Mouse (Mus musculus) CH12.LX (cell line): ENCODE data around the gene Ythdf2. TPM values are rescaled to one million over a fixed set of nuclear protein-coding genes. Genes with fewer than 3 reads are reported as not detected.

Experiments used
- DNase-seq: peaks from one replicate; pipeline ENCODE4 v3.0.0-alpha.2; 2013; ENCODE audit errors: extremely low read depth
- H3K27ac ChIP-seq: 2 replicates; pipeline ENCODE4 v1.5.1; 2012; ENCODE audit warnings: low read depth, mild to moderate bottlenecking, control low read depth, moderate library complexity; ENCODE audit not compliant: insufficient read depth
- H3K27me3 ChIP-seq: replicated peaks from 2 replicates; pipeline ENCODE3; 2012; ENCODE audit warnings: inconsistent platforms
- H3K36me3 ChIP-seq, 2 experiments: replicated peaks in 1 of 2; 2 replicates each; pipeline versions ENCODE3 to v1.6.1; 2012; ENCODE audit warnings: inconsistent platforms in 1 of 2, low read length in 1 of 2, mild to moderate bottlenecking in 1 of 2, mixed read lengths in 1 of 2, moderate library complexity in 1 of 2; ENCODE audit not compliant: control insufficient read depth in 1 of 2, insufficient read depth in 1 of 2
- H3K4me1 ChIP-seq, 2 experiments: 2 replicates each; pipeline ENCODE4 v1.6.1; 2012; ENCODE audit warnings: inconsistent platforms in 1 of 2, moderate library complexity in 1 of 2; ENCODE audit not compliant: insufficient read depth in 2 of 2, control insufficient read depth in 1 of 2
- H3K4me2 ChIP-seq: 2 replicates; pipeline ENCODE4 v1.6.1; 2012; ENCODE audit warnings: low read depth, mild to moderate bottlenecking, control low read depth; ENCODE audit not compliant: poor library complexity, insufficient read depth, severe bottlenecking
- H3K4me3 ChIP-seq, 3 experiments: fragments of 150-350 bp in 1 of 3; sonication (generic) in 1 of 3; replicated peaks in 1 of 3; 2 replicates each; pipeline versions ENCODE3 to v1.5.1; 2011 to 2012; ENCODE audit warnings: low read depth in 2 of 3, low read length in 2 of 3, mild to moderate bottlenecking in 2 of 3, moderate library complexity in 2 of 3, control low read depth in 1 of 3, improper control_type of control experiment in 1 of 3, inconsistent platforms in 1 of 3, mixed read lengths in 1 of 3; ENCODE audit not compliant: poor library complexity in 1 of 3
- H3K79me2 ChIP-seq: replicated peaks from 2 replicates; pipeline ENCODE4 v1.6.1; 2012; ENCODE audit warnings: mild to moderate bottlenecking, moderate library complexity; ENCODE audit not compliant: control insufficient read depth, poor library complexity, insufficient read depth, severe bottlenecking; ENCODE audit errors: extremely low read depth
- H3K9ac ChIP-seq: 2 replicates; pipeline ENCODE4 v1.6.1; 2012; ENCODE audit warnings: low read depth, mild to moderate bottlenecking, control low read depth, moderate library complexity; ENCODE audit not compliant: insufficient read depth
- H3K9me3 ChIP-seq: replicated peaks from 2 replicates; pipeline ENCODE3; 2012; ENCODE audit warnings: low read length, inconsistent platforms, mixed read lengths
- CHD2 ChIP-seq: IDR thresholded peaks from 2 replicates; pipeline ENCODE4 v1.6.1; 2011; ENCODE audit warnings: low read length, improper control_type of control experiment
- CTCF ChIP-seq, 2 experiments: IDR thresholded peaks in 1 of 2; conservative IDR thresholded peaks in 1 of 2; 2 replicates each; pipeline ENCODE4 v1.5.1; 2011 to 2012; ENCODE audit warnings: low read depth in 2 of 2, low read length in 2 of 2, improper control_type of control experiment in 1 of 2, inconsistent platforms in 1 of 2, mild to moderate bottlenecking in 1 of 2, moderate library complexity in 1 of 2
- E2F4 ChIP-seq: IDR thresholded peaks from 2 replicates; pipeline ENCODE4 v1.6.1; 2011; ENCODE audit warnings: low read depth, low read length, improper control_type of control experiment; ENCODE audit not compliant: insufficient replicate concordance
- ETS1 ChIP-seq: conservative IDR thresholded peaks from 2 replicates; pipeline ENCODE4 v1.6.1; 2012; ENCODE audit warnings: low read depth, mild to moderate bottlenecking, inconsistent platforms, low read length, improper control_type of control experiment, moderate library complexity
- KAT2A ChIP-seq: IDR thresholded peaks from 2 replicates; pipeline ENCODE4 v1.6.1; 2012; ENCODE audit warnings: low read length, improper control_type of control experiment, inconsistent platforms; ENCODE audit not compliant: insufficient replicate concordance
- MAX ChIP-seq: IDR thresholded peaks from 2 replicates; pipeline ENCODE4 v1.6.1; 2011; ENCODE audit warnings: low read length, improper control_type of control experiment
- MEF2A ChIP-seq: IDR thresholded peaks from 2 replicates; pipeline ENCODE4 v1.6.1; 2014; ENCODE audit warnings: low read depth, mild to moderate bottlenecking, inconsistent platforms, low read length, improper control_type of control experiment, borderline replicate concordance
- MXI1 ChIP-seq: IDR thresholded peaks from 2 replicates; pipeline ENCODE4 v1.6.1; 2011; ENCODE audit warnings: mild to moderate bottlenecking, low read depth, low read length, improper control_type of control experiment
- PAX5 ChIP-seq: IDR thresholded peaks from 2 replicates; pipeline ENCODE4 v1.6.1; 2012; ENCODE audit warnings: low read length, inconsistent platforms, mixed read lengths
- POLR2AphosphoS2 ChIP-seq: IDR thresholded peaks from 2 replicates; pipeline ENCODE4 v1.6.1; 2011; ENCODE audit warnings: low read depth, low read length, improper control_type of control experiment
- RAD21 ChIP-seq: IDR thresholded peaks from 2 replicates; pipeline ENCODE4 v1.6.1; 2011; ENCODE audit warnings: low read depth, mild to moderate bottlenecking, low read length, improper control_type of control experiment, moderate library complexity
- SMC3 ChIP-seq: IDR thresholded peaks from 2 replicates; pipeline ENCODE4 v1.6.1; 2011; ENCODE audit warnings: low read depth, low read length, improper control_type of control experiment
- TCF12 ChIP-seq: IDR thresholded peaks from 2 replicates; pipeline ENCODE4 v1.6.1; 2014; ENCODE audit warnings: low read depth, mild to moderate bottlenecking, inconsistent platforms, low read length, improper control_type of control experiment
- USF1 ChIP-seq: IDR thresholded peaks from 2 replicates; pipeline ENCODE4 v1.6.1; 2014; ENCODE audit warnings: low read depth, mild to moderate bottlenecking, inconsistent platforms, low read length, improper control_type of control experiment
- ZKSCAN1 ChIP-seq: IDR thresholded peaks from 2 replicates; pipeline ENCODE4 v1.6.1; 2012; ENCODE audit warnings: low read depth, inconsistent platforms, low read length, improper control_type of control experiment, borderline replicate concordance
- ZNF384 ChIP-seq: IDR thresholded peaks from 2 replicates; pipeline ENCODE4 v1.6.1; 2012; ENCODE audit warnings: low read depth, low read length, improper control_type of control experiment, inconsistent platforms
- dilution Hi-C: fragments of 300-500 bp; cut with MboI; formaldehyde crosslinking; loops from 2 replicates; pipeline ENCODE4 v1.14.3; 2020; ENCODE audit warnings: low sequenced_read_pairs; ENCODE audit not compliant: extremely low pct_unique_long_range_greater_than_20kb, extremely low pct_ligation_motif_present
- in situ Hi-C: fragments of 300-500 bp; cut with MboI; formaldehyde crosslinking; loops from 3 replicates; pipeline ENCODE4 v1.14.3; 2019; ENCODE audit warnings: low sequenced_read_pairs, low pct_ligation_motif_present, low pct_unique_long_range_greater_than_20kb, mixed read lengths
- polyA plus RNA-seq: library from polyadenylated mRNA; unstranded; fragments of >175 nt; gene quantifications from 2 replicates; pipeline ENCODE4 v1.2.1, GENCODE M21; 2012; ENCODE audit warnings: low read depth; ENCODE audit not compliant: insufficient read length
- total RNA-seq, 2 experiments: library from RNA; depleted of rRNA; stranded (reverse); fragments of 300-350 nt in 1 of 2; fragments of >200 nt in 1 of 2; gene quantifications; 2 replicates each; pipeline ENCODE4 v1.2.3; 2012 to 2014

The Ythdf2 gene
- total and polyA plus RNA-seq, 3 experiments, result 51.6 to 78.3 (median 56.5) TPM

DNA sequence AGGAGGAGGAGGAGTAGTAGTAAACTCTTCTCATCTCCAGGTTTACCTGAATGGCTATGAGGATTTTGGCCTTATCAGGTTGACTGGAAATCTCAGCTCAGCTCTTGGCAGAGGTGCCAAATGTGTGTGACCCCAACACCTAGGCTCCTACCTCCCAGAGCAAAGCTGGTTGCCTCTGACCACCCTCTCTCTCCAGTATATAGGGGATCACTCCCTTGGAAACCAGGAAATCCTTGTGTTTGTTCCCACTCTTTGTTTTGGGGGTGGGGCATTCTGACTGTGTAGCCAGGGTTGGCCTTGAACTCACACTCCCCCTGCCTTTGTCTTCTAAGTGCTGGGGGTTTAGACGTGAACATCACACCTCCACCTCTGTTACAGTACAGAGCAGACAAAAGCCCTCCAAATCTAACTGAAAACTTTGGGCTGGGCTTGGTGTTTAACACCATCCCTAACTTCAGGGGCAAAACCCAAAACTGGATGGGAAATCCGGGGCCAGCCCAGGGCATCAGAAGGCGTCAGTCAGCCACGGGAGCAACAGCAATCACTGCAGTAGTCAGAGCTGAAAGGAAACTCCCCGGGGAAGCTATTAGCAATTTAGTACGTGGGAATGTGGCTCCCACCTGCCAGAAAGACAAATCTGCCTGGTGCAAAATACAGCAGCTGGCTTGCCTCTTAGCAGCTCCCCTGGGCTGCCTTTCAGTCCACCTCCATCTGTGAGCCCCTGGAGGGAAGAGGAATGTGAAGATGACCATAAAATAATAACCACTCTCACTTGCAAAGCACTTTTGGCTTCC is 57.0 kb downstream of the Ythdf2 start:
- TF ChIP-seq PAX5 (no peak), E2F4 (no peak), MAX (no peak), RAD21 (no peak), TCF12 (no peak), MEF2A (no peak), ZNF384 (no peak), POLR2AphosphoS2 (no peak), ZKSCAN1 (no peak), SMC3 (no peak), KAT2A (no peak), MXI1 (no peak), ETS1 (no peak), CHD2 (no peak), USF1 (no peak), CTCF (conservative IDR thresholded peaks at IDR 0.05 in 1 of 2, IDR thresholded peaks at IDR 0.05 in 1 of 2; ENCODE audit: low read depth in 2 of 2, low read length in 2 of 2) (no peak)

DNA sequence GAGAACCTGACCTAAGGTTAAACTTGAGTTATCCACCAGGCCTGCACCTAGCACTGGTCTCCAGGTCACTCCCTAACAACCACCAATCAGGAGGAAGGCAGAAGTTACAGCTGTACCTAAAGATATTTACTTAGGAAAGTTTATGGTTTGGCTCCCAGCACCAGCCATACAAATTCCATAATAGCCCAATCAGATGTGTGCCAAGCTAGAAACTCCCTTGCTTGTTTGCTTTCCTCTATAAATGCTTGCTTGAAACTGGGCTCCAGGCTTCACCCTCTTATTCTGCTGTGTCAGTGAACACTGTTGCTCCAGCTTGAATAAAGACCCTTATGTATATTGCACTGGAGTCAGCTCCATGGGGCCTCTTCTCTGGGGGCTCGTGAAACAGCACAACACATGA is 60.4 kb downstream of the Ythdf2 start:
- no peak for DNase-seq
- no peak overlapping the region for H3K27ac ChIP-seq
- H3K36me3 ChIP-seq, result no peaks in the 10 kb centered on the region
- no peaks in the 10 kb centered on the region for H3K79me2 ChIP-seq
- no peak overlapping the region for H3K4me2 ChIP-seq
- H3K27me3 ChIP-seq, result peaks cover 2% of the 10 kb centered on the region
- TF ChIP-seq CHD2, result no peak
- TF ChIP-seq, all 38 proteins: peak for 0
- Histone ChIP-seq H3K9ac (no peak overlapping the region), H3K4me1 (peaks cover 0 to 16% of the 10 kb centered on the region in 2 experiments; a peak in 2 of 4 replicates), H3K4me3 (no peak overlapping the region), H3K9me3 (no peaks in the 10 kb centered on the region)
- dilution Hi-C loops (no loop called here), in situ Hi-C loops (no loop called here)

More for the DNA sequence above, 57.0 kb downstream of the Ythdf2 start:
- H3K27me3 ChIP-seq, result peaks cover 2% of the 10 kb centered on the region
- DNase-seq, result no peak
- no peaks in the 10 kb centered on the region for H3K79me2 ChIP-seq
- no peak overlapping the region for H3K4me2 ChIP-seq
- H3K27ac ChIP-seq, result no peak overlapping the region
- no peaks in the 10 kb centered on the region for H3K36me3 ChIP-seq
- in situ Hi-C loops (no loop called here), dilution Hi-C loops (no loop called here)
- H3K9ac ChIP-seq, result no peak overlapping the region
- H3K9me3 ChIP-seq, result no peaks in the 10 kb centered on the region
- peaks cover 0 to 7% of the 10 kb centered on the region in 2 experiments; a peak in 1 of 4 replicates for H3K4me1 ChIP-seq
- H3K4me3 ChIP-seq, result no peak overlapping the region
